Mouse (Mus musculus) T-helper 1 cell (primary cell): Measurements from ENCODE around the gene Ank3.

Source experiments
- in situ Hi-C: fragments of 300-600 bp; cut with MboI, MseI; formaldehyde crosslinking; loops from one replicate; pipeline ENCODE4 v1.15.1; 2025; ENCODE audit warnings: high pct_unique_total_duplicates

The Ank3 gene

GRCm38 (mm10) chr10:69605211-69605610, 206.6 kb downstream of the Ank3 start:
- in situ Hi-C loops = no loop called here

- in situ Hi-C loops = no loop called here
These were observed 209.1 kb downstream of the Ank3 start for GRCm38 (mm10) chr10:69607611-69608119.

- in situ Hi-C loops = no loop called here
These were observed 212.7 kb downstream of the Ank3 start for GRCm38 (mm10) chr10:69611314-69611713.

- in situ Hi-C loops = no loop called here
These were observed 213.3 kb downstream of the Ank3 start for GRCm38 (mm10) chr10:69611839-69612340.

GRCm38 (mm10) chr10:69616953-69617352, 218.4 kb downstream of the Ank3 start:
- in situ Hi-C loops = no loop called here

GRCm38 (mm10) chr10:69617537-69618112, 219.1 kb downstream of the Ank3 start:
- in situ Hi-C loops = no loop called here

- in situ Hi-C loops = no loop called here
These were observed 222.3 kb downstream of the Ank3 start for GRCm38 (mm10) chr10:69620692-69621382.

- in situ Hi-C loops = no loop called here
These were observed 229.2 kb downstream of the Ank3 start for GRCm38 (mm10) chr10:69627767-69628166.

- in situ Hi-C loops = no loop called here
These were observed 230.2 kb downstream of the Ank3 start for GRCm38 (mm10) chr10:69628743-69629142.

- in situ Hi-C loops = no loop called here
These were observed 232.3 kb downstream of the Ank3 start for GRCm38 (mm10) chr10:69630802-69631388.

GRCm38 (mm10) chr10:69632885-69633284, 234.3 kb downstream of the Ank3 start:
- in situ Hi-C loops = no loop called here

GRCm38 (mm10) chr10:69634891-69635290, 236.3 kb downstream of the Ank3 start:
- in situ Hi-C loops = no loop called here

GRCm38 (mm10) chr10:69635910-69636656, 237.5 kb downstream of the Ank3 start:
- in situ Hi-C loops = no loop called here

GRCm38 (mm10) chr10:69639138-69639537, 240.6 kb downstream of the Ank3 start:
- in situ Hi-C loops = no loop called here

- in situ Hi-C loops = no loop called here
These were observed 242.0 kb downstream of the Ank3 start for GRCm38 (mm10) chr10:69640617-69641016.

- in situ Hi-C loops = no loop called here
These were observed 244.9 kb downstream of the Ank3 start for GRCm38 (mm10) chr10:69643481-69643880.

- in situ Hi-C loops = no loop called here
These were observed 245.4 kb downstream of the Ank3 start for GRCm38 (mm10) chr10:69643986-69644385.

- in situ Hi-C loops = no loop called here
These were observed 246.8 kb downstream of the Ank3 start for GRCm38 (mm10) chr10:69645311-69645802.

- in situ Hi-C loops = no loop called here
These were observed 247.4 kb downstream of the Ank3 start for GRCm38 (mm10) chr10:69645929-69646328.

- in situ Hi-C loops = loop anchor here (25.0 kb wide), 1 partner anchor 637 kb away; no protein-coding TSS in a partner anchor
These were observed 251.5 kb downstream of the Ank3 start for GRCm38 (mm10) chr10:69650074-69650473.

GRCm38 (mm10) chr10:69652660-69653059, 254.1 kb downstream of the Ank3 start:
- in situ Hi-C loops = loop anchor here (25.0 kb wide), 1 partner anchor 635 kb away; no protein-coding TSS in a partner anchor
